Mouse (Mus musculus) liver, adult 2 months (tissue): ENCODE data around the gene Kdr.

Source experiments
- CTCF ChIP-seq: fragments of 200-500 bp; IDR thresholded peaks from 2 replicates; pipeline ENCODE4 v1.5.1; 2011; ENCODE audit warnings: low read depth, low read length, control low read depth
- POLR2A ChIP-seq: fragments of 200-500 bp; IDR thresholded peaks from 2 replicates; pipeline ENCODE4 v1.6.1; 2011; ENCODE audit warnings: low read length, control low read depth; ENCODE audit not compliant: insufficient read depth; ENCODE audit errors: extremely low read depth

- TF ChIP-seq CTCF (no peak), POLR2A (no peak)
Observed at GRCm38 (mm10) chr5:75977441-75978373, 551 bp downstream of the Kdr start.
